Mouse (Mus musculus): ENCODE measurements at regions not wholly inside any gene's neighbourhood (a gene's known extent, or its start where the extent isn't known, plus 50 kb on each side); places are given as distances from the start of the nearest gene placed in this dataset.
A peak's percentile ranks its signal among the peaks of the same experiment; 100 is the strongest.

DNA sequence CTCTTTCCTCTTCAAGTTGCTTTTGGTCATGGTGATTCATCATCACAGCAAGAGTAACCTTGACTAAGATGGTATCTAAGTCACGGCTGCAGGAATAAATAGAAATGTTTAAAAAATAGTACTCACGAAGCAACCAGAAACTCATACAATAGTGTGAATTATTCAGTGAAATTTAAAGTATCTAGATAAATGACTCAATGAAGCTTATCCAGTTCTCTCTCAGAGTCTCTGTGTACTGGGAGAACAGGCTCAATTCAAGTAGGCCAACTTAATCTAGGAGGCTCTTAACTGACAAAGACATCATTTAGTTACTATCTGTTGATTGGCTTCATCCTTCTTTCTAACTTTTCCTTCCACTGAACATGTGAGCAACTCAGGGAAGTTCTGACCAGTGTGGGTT, 175.5 kb upstream of the Pcdh15 start:
- no peak for DNase-seq (ENCODE audit: low read depth, low spot score)

- no peak for DNase-seq (ENCODE audit: low read depth, low spot score)
Observed at GRCm38 (mm10) chr10:72956957-72957356, 142.2 kb upstream of the Pcdh15 start.

- DNase-seq (ENCODE audit: low read depth, low spot score) = no peak
Observed at GRCm38 (mm10) chr10:72960051-72960450, 139.1 kb upstream of the Pcdh15 start.

GRCm38 (mm10) chr10:72981359-72981758, 117.8 kb upstream of the Pcdh15 start:
- no peak for DNase-seq (ENCODE audit: low read depth, low spot score)

GRCm38 (mm10) chr10:72988355-72988754, 110.8 kb upstream of the Pcdh15 start:
- no peak for DNase-seq (ENCODE audit: low read depth, low spot score)

DNA sequence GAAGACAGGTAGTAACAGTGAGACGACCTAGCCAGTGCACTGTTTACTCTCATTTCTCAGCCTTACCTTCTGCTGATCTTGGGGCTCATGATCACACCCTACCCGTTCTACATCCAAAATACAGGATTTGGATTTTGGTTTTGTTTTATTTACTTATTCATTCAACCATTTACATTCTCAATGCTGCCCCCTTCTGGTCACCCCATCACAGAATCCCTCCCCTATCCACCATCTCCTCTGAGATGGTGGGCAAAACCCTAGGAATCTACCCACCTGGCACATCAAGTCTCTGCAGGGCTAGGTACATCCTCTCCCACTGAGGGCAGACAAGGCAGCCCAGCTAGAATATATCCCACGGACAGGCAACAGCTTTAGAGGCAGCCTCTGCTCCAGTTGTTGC, 88.2 kb upstream of the Pcdh15 start:
- DNase-seq (ENCODE audit: low read depth, low spot score) = no peak

DNA sequence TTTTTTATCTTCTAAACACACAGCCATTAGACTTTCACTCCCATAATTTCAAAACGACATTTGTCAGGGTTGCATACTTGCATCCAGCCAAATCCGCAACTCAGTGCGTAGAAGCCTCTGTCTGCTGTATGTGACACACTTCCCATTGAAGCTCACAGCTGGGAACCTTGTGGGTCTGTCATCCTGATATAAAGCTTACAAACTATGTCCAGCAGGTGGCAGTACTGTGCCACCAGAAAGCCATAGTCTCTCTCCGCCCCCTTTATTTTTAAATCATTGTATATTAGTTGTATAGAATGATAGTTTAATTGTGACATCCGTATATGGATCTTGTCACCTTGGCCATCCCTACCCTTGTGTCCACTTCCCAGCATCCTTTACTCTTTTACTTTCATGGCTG, 87.3 kb upstream of the Pcdh15 start:
- peak; percentile 18 for DNase-seq (ENCODE audit: low read depth, low spot score)

DNA sequence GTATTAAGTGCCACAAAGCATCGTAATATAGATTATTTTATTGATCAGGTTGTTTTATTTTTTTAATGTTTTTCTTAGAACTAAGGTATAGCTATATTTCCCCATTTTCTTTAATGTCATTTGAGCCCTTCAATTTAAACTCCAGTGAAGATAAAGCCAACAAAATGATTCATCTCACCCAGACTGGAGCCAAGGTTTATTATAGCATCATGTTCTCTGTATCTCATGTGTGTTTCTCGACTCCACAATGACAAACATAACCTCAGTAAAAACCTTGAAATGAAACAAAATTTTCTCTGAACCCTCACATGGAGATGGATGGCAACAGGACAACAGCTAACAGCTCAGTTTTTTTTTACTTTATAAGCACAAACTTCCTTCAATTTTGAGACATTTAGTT, 61.7 kb upstream of the Pcdh15 start:
- no peak for DNase-seq (ENCODE audit: low read depth, low spot score)

DNA sequence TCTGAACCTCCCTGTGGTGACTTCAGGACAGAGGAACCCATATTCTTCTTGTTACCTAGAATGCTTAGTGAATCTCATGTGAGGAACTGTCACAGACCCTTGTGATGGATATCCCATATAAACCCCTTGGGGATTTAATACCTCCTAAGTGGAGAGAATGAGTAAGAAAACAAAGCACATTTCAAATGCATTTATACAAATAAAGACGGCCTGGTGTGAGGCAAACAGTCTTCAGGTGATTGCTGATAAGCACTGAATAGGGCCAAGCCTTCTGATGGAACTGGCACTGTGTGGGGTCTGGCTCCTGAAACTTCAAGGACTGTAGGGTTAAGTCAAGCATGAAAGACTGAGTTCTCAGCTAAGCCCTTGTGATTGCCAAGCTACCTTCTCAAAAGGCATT, 59.6 kb upstream of the Pcdh15 start:
- DNase-seq (ENCODE audit: low read depth, low spot score) = no peak
